In the genomic region with DNA sequence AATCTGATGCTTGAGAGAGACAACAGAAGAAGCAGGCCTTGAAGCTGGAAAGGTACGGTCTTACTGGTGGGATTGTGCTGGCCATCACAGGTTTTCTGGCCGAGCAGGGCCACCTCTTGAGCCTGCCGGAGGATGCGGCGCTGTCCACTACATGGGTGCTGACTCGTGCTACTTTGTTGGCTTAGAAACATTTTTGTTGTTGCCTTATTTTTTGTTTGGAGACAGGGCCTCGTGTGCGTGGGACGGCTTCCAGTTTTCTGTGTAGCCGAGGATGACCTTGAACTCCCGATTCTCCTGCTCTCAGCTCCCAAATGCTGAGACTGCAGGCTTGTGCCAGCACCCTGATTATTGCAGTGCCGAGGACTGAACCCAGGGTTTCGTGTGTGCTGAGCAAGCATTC, we compare ENCODE assay signal across 15 mouse cellular contexts. TPM values are rescaled to one million over a fixed set of nuclear protein-coding genes. Genes with fewer than 3 reads are reported as not detected.
A peak's percentile ranks its signal among the peaks of the same experiment; 100 is the strongest.
DNase-seq lines count a peak whose midpoint lies in the region; ATAC-seq and TF ChIP-seq lines count a peak whose summit lies in the region.
"Had no signal": no experiment of that assay in that cellular context is flagged by ENCODE, and none has a peak within 500 bp of the region (broad histone marks: within the 10 kb centered on the region; RNA-seq: fewer than 3 reads in every experiment).

No protein-coding gene starts in this region.

- no peak overlapping the region for H3K4me3 ChIP-seq in kidney, adult 2 months (ENCODE audit: insufficient read depth, low read depth, low read length)
- H3K4me3 ChIP-seq in kidney, embryonic 16.5 days (ENCODE audit: low read length) = no peak overlapping the region
- H3K4me3 ChIP-seq in myocyte = no peak overlapping the region
- H3K4me3 ChIP-seq: embryonic facial prominence, embryonic 15.5 days; heart, embryonic 13.5 days; liver, embryonic 12.5 days had no signal

- peak; percentile 48 for DNase-seq in kidney, adult 2 months
- peak; percentile 5 for DNase-seq in right cerebral cortex, postnatal 14 days
- no peak for DNase-seq in right cerebral cortex, adult 2 months (ENCODE audit: low spot score in 2 of 2)
- DNase-seq in embryo, embryonic 10 days (ENCODE audit: low spot score) = peak; percentile 63
- DNase-seq in c-Kit-positive CD71-positive TER-119-positive erythroid progenitor cells, embryonic 14.5 days (ENCODE audit: low spot score) = no peak
- no peak for DNase-seq in left cerebral cortex, adult 8-10 months (ENCODE audit: low spot score in 2 of 2)
- DNase-seq: cerebellum, adult 11 months; forebrain, postnatal 0 days had no signal

- no peak overlapping the region for H3K27ac ChIP-seq in kidney, adult 2 months (ENCODE audit: insufficient read depth, low read depth, low read length)
- H3K27ac ChIP-seq in kidney, embryonic 16.5 days (ENCODE audit: low read length) = no peak overlapping the region
- H3K27ac ChIP-seq: embryonic facial prominence, embryonic 15.5 days; heart, embryonic 13.5 days; liver, embryonic 12.5 days had no signal

- H3K4me1 ChIP-seq in kidney, adult 2 months (ENCODE audit: control insufficient read depth, insufficient read depth, low read length) = peaks cover 12% of the 10 kb centered on the region; the same call in 1 of the 2 replicates
- 0 out of 2 replicates have a peak, but pooled peaks cover 3% of the 10 kb centered on the region for H3K4me1 ChIP-seq in kidney, embryonic 16.5 days (ENCODE audit: insufficient read depth, low read length)
- H3K4me1 ChIP-seq: liver, embryonic 12.5 days had no signal

- ATAC-seq in kidney, embryonic 16.5 days (ENCODE audit: low FRiP score, low TSS enrichment) = no peak
- ATAC-seq: activated CD4-positive, CD25-positive, alpha-beta regulatory T cell, adult 4 months; forebrain, postnatal 0 days; hindbrain, embryonic 16.5 days; liver, embryonic 12.5 days had no signal

- H3K4me2 ChIP-seq in kidney, embryonic 16.5 days (replicated peaks; ENCODE audit: low read depth, low read length) = no peak overlapping the region
- no peak overlapping the region for H3K4me2 ChIP-seq in myocyte (ENCODE audit: low read depth)
- H3K4me2 ChIP-seq: embryonic facial prominence, embryonic 15.5 days; heart, embryonic 13.5 days; liver, embryonic 12.5 days had no signal

- H3K9me3 ChIP-seq in kidney, embryonic 16.5 days (ENCODE audit: low read length) = no peaks in the 10 kb centered on the region
- H3K9me3 ChIP-seq: embryonic facial prominence, embryonic 15.5 days; heart, embryonic 13.5 days; liver, embryonic 12.5 days had no signal

- TF ChIP-seq POLR2A in kidney, adult 2 months (IDR thresholded peaks at IDR 0.05; ENCODE audit: low read depth, low read length) = no peak
- TF ChIP-seq POLR2A in myocyte (IDR thresholded peaks at IDR 0.05; ENCODE audit: insufficient read length, low read depth) = no peak

- 57% methylated on average over 13 of the region's 13 CpGs for WGBS in kidney, adult 2 months
- 65% methylated on average over 13 of the region's 13 CpGs for WGBS in kidney, embryonic 16.5 days

- H3K79me2 ChIP-seq in myocyte (ENCODE audit: control insufficient read depth, insufficient read depth) = peaks cover 65% of the 10 kb centered on the region

- H3K9ac ChIP-seq in kidney, embryonic 16.5 days (replicated peaks; ENCODE audit: low read length) = no peak overlapping the region
- H3K9ac ChIP-seq: embryonic facial prominence, embryonic 15.5 days; forebrain, postnatal 0 days; heart, embryonic 13.5 days; liver, embryonic 12.5 days had no signal

- no peaks in the 10 kb centered on the region for H3K36me3 ChIP-seq in kidney, adult 2 months (ENCODE audit: control insufficient read depth, insufficient read depth, low read length)
- no peaks in the 10 kb centered on the region for H3K36me3 ChIP-seq in kidney, embryonic 16.5 days (ENCODE audit: insufficient read depth, low read length)
- no peaks in the 10 kb centered on the region for H3K36me3 ChIP-seq in myocyte (ENCODE audit: control insufficient read depth, insufficient read depth)
- H3K36me3 ChIP-seq: embryonic facial prominence, embryonic 15.5 days; heart, embryonic 13.5 days; liver, embryonic 12.5 days had no signal

- no peak overlapping the region for H3ac ChIP-seq in myocyte (ENCODE audit: control insufficient read depth, insufficient read length)

- TF ChIP-seq CTCF in kidney, adult 2 months (conservative IDR thresholded peaks at IDR 0.05; ENCODE audit: insufficient read depth, insufficient read length, low read depth, low read length) = no peak

- H3K27me3 ChIP-seq in kidney, adult 2 months (replicated peaks; ENCODE audit: control insufficient read depth, insufficient read depth, low read length) = no peaks in the 10 kb centered on the region
- no peaks in the 10 kb centered on the region for H3K27me3 ChIP-seq in kidney, embryonic 16.5 days (ENCODE audit: insufficient read depth, low read length)
- no peaks in the 10 kb centered on the region for H3K27me3 ChIP-seq in myocyte (ENCODE audit: control insufficient read depth, insufficient read depth, insufficient read length)
- H3K27me3 ChIP-seq: embryonic facial prominence, embryonic 15.5 days; heart, embryonic 13.5 days had no signal

TF ChIP-seq in myocyte, 11 proteins besides CTCF, POLR2A, EP300 and RAD21:
- peak; percentile 82 for TF ChIP-seq REST (IDR thresholded peaks at IDR 0.05; ENCODE audit: insufficient read depth, insufficient read length)
- TF ChIP-seq CEBPB (IDR thresholded peaks at IDR 0.05; ENCODE audit: insufficient read depth, poor library complexity, severe bottlenecking) = no peak
TF ChIP-seq in myocyte: peak in this region for 1.

RNA-seq across cellular contexts. Expression of a gene that starts 12.2 kb away (rescaled TPM):
- polyA plus RNA-seq in kidney, adult 2 months (2012; rRNA removed) = 6.0 and 7.3 TPM in 2 replicates
- 9.7 and 10.5 TPM in 2 replicates for polyA plus RNA-seq in kidney, embryonic 16.5 days (2015; fragmentation: Nextera tagmentation; extraction: Ambion mirVana)
- 10.5 TPM for polyA plus RNA-seq in myocyte (2012; fragmentation: generic; extraction: Trizol)
- total RNA-seq in left cerebral cortex, adult 8-10 months (2022) = 10 to 100 TPM; 29.6 to 37.8 (median 30.6) TPM

Comparison
In these comparisons a context has a peak if more than half of its experiments do, and no peak if none do; other contexts are left out.
1. DNase-seq: peak in kidney, adult 2 months (single experiment), right cerebral cortex, postnatal 14 days (single experiment) and embryo, embryonic 10 days (single experiment); none in right cerebral cortex, adult 2 months (0 of 2), c-Kit-positive CD71-positive TER-119-positive erythroid progenitor cells, embryonic 14.5 days (single experiment) and left cerebral cortex, adult 8-10 months (0 of 2).